Mouse (Mus musculus) stomach, embryonic 16.5 days (tissue): ENCODE measurements around the gene Prkaca. TPM values are rescaled to one million over a fixed set of nuclear protein-coding genes. Genes with fewer than 3 reads are reported as not detected.

Experiments used
- ATAC-seq: fragments of 200-750 bp; cut with Nextera tagmentation; 2 replicates; pipeline ENCODE4 v1.8.0; 2017; ENCODE audit warnings: moderate number of reproducible peaks, moderate TSS enrichment; ENCODE audit not compliant: insufficient read depth, low FRiP score
- H3K27ac ChIP-seq: fragments of 300-500 bp; sonication (generic); 2 replicates; pipeline ENCODE4 v1.5.1; 2014; ENCODE audit warnings: low read length
- H3K27me3 ChIP-seq: fragments of 300-500 bp; sonication (generic); 2 replicates; pipeline ENCODE4 v1.6.1; 2014; ENCODE audit warnings: low read length, control low read depth, mixed read lengths; ENCODE audit not compliant: control insufficient read depth, insufficient read depth
- H3K36me3 ChIP-seq: fragments of 300-500 bp; sonication (generic); 2 replicates; pipeline ENCODE4 v1.6.1; 2014; ENCODE audit warnings: low read length; ENCODE audit not compliant: control insufficient read depth, insufficient read depth
- H3K4me1 ChIP-seq: fragments of 300-500 bp; sonication (generic); 2 replicates; pipeline ENCODE4 v1.6.1; 2014; ENCODE audit warnings: low read length, control low read depth, mixed read lengths; ENCODE audit not compliant: control insufficient read depth, insufficient read depth
- H3K4me2 ChIP-seq: fragments of 300-500 bp; sonication (generic); 2 replicates; pipeline ENCODE4 v1.6.1; 2014; ENCODE audit warnings: low read depth, low read length, mixed read lengths
- H3K4me3 ChIP-seq: fragments of 300-500 bp; sonication (generic); replicated peaks from 2 replicates; pipeline ENCODE4 v1.5.1; 2014; ENCODE audit warnings: mild to moderate bottlenecking, low read length
- H3K9ac ChIP-seq: fragments of 300-500 bp; sonication (generic); 2 replicates; pipeline ENCODE4 v1.6.1; 2014; ENCODE audit warnings: low read length
- H3K9me3 ChIP-seq: fragments of 300-500 bp; sonication (generic); replicated peaks from 2 replicates; pipeline ENCODE4 v1.6.1; 2016; ENCODE audit warnings: low read length, control low read depth; ENCODE audit not compliant: control insufficient read depth
- WGBS: fragments of 180-500 bp; shearing (Covaris S2); extraction: QIAGEN DNeasy Blood & Tissue Kit; methylation state at CpG from one replicate; pipeline ENCODE4 v1.1.7; 2014; 5-methylcytosine and 5-hydroxymethylcytosine counted together
- polyA plus RNA-seq: library from polyadenylated mRNA; unstranded; fragments of >200 nt; fragmentation: Nextera tagmentation; extraction: Ambion mirVana; gene quantifications from 2 replicates; pipeline ENCODE4 v1.2.1, GENCODE M21; 2015

Gene Prkaca
- polyA plus RNA-seq, 1 experiment from 2014 or later, result 79.8 TPM

- H3K36me3 ChIP-seq, result no peaks in the 10 kb centered on the region
- H3K27me3 ChIP-seq, result no peaks in the 10 kb centered on the region
- peaks cover 25% of the 10 kb centered on the region for H3K4me1 ChIP-seq
- no peak overlapping the region for H3K27ac ChIP-seq
- 72% methylated on average over 9 of the region's 9 CpGs for WGBS
- no peaks in the 10 kb centered on the region for H3K9me3 ChIP-seq
- H3K4me2 ChIP-seq, result no peak overlapping the region
- H3K4me3 ChIP-seq, result no peak overlapping the region
- ATAC-seq, result no peak
- H3K9ac ChIP-seq, result no peak overlapping the region
Observed at GRCm38 (mm10) chr8:84019738-84020137, 46.9 kb downstream of the Prkaca start.

DNA sequence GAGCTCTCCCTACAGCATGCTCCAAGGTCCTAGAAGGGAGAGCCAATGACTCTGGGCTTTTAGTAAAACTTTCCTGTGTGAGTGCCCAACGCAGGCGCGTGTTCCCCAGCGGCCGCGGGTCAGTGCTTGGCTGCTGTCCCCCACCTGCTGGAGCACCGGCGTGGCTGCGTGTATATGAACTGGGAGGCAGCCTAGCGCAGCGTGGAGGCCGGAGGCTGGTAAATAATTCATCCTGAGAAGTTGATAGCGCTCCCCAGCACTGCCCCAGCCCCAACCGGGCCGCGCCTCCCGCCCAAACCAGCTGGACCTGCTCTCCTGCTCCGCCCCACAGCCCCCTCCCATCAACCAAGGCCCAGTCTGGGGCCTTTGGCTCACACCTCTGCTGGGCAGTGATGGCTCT, 48.3 kb downstream of the Prkaca start, which contains the start of gene Palm3:
Gene Palm3 (plus strand): TSS at position 376 of the 400 bp plus-strand sequence.
- Histone ChIP-seq H3K4me2 (peak within 1 kb of the TSS; percentile 37), H3K36me3 (no peaks in the 10 kb centered on the region), H3K27me3 (no peaks in the 10 kb centered on the region), H3K9ac (peak within 1 kb of the TSS; percentile 29), H3K9me3 (no peaks in the 10 kb centered on the region), H3K4me1 (peaks cover 28% of the 10 kb centered on the region), H3K27ac (0 out of 2 replicates have a peak within 1 kb of the TSS, but pooled peaks have one; percentile 4), H3K4me3 (peak within 1 kb of the TSS; percentile 10)
- ATAC-seq, result peak; percentile 87
- WGBS, result 8% methylated on average over 18 of the region's 18 CpGs

DNA sequence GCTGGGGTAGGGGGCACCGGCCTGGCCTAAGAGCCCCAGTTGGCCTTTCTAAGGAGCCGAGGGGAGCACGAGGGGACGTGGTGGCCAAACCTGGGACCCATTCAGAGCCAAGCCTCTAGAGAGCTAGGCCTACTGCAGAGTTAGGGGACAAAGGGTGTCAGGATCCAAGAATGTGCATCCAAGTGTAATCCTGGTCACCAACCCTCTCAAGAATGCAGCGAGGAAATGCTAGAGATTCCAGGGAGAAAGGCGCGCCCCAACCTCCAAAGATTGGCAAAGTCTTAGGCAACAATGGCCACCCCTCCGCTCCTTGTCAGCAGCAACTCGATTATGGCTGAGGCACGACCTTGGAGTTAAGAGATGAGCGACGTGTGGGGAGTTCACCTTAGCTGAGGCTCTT, 48.8 kb downstream of the Prkaca start:
- no peaks in the 10 kb centered on the region for H3K36me3 ChIP-seq
- ATAC-seq, result no peak
- H3K27me3 ChIP-seq, result no peaks in the 10 kb centered on the region
- H3K27ac ChIP-seq, result 0 out of 2 replicates have a peak overlapping the region, but pooled peaks have one; percentile 4
- H3K9ac ChIP-seq, result peak overlapping the region; percentile 29
- H3K4me3 ChIP-seq, result peak overlapping the region; percentile 10
- H3K9me3 ChIP-seq, result no peaks in the 10 kb centered on the region
- H3K4me2 ChIP-seq, result peak overlapping the region; percentile 37
- peaks cover 30% of the 10 kb centered on the region for H3K4me1 ChIP-seq
- WGBS, result 37% methylated on average over 12 of the region's 12 CpGs

DNA sequence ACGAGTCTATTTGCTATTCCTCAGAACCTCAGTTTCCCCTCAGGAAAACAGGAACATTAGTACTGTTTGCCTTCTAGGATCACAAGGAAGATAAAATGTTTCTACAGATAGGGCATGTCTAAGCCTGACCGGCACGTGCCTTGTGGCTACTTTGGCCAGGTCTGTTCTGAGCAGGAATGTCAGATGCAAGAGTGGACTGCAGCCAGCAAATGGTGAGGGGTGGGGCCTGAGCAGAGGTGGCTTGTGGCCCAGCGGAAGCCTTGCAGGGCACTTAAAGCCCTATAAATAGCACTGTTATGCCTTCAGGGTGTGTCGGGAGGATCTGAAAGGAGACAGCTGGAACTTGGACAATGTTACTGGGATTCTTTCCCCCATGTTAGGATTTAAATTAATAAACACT, 50.3 kb downstream of the Prkaca start:
- H3K27me3 ChIP-seq, result 0 out of 2 replicates have a peak, but pooled peaks cover 5% of the 10 kb centered on the region
- no peak overlapping the region for H3K4me3 ChIP-seq
- H3K9ac ChIP-seq, result 0 out of 2 replicates have a peak overlapping the region, but pooled peaks have one; percentile 22
- peaks cover 35% of the 10 kb centered on the region for H3K4me1 ChIP-seq
- no peaks in the 10 kb centered on the region for H3K36me3 ChIP-seq
- no peak overlapping the region for H3K27ac ChIP-seq
- no peaks in the 10 kb centered on the region for H3K9me3 ChIP-seq
- no peak overlapping the region for H3K4me2 ChIP-seq
- 10% methylated on average over 5 of the region's 5 CpGs for WGBS
- no peak for ATAC-seq

DNA sequence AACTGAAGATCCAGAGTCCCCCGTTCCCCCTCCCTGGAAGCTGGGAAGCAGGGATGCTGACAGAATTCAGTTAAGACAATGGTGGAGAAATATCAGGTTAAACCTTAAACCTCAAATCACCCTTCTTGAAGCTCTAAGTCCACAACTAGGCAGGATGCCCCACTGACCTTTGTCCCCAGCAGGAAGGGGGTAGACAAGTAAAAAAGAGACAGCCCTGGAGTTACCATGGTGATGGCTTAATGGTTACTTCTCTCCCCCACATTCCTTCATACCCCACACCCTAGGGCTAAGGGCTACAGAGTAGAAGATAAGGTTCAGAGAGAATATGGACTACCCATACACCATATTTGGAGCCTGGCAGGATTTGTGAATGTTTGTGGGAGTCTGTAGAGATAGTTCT, 50.8 kb downstream of the Prkaca start:
- 41% methylated on average over 1 of the region's 1 CpGs for WGBS
- ATAC-seq, result no peak
- Histone ChIP-seq H3K9me3 (no peaks in the 10 kb centered on the region), H3K9ac (no peak overlapping the region), H3K4me1 (peaks cover 35% of the 10 kb centered on the region), H3K4me2 (no peak overlapping the region), H3K27ac (no peak overlapping the region), H3K4me3 (no peak overlapping the region), H3K36me3 (no peaks in the 10 kb centered on the region), H3K27me3 (0 out of 2 replicates have a peak, but pooled peaks cover 5% of the 10 kb centered on the region)

GRCm38 (mm10) chr8:84024171-84024570, 51.4 kb downstream of the Prkaca start:
- WGBS, result 20% methylated on average over 10 of the region's 10 CpGs
- no peak overlapping the region for H3K27ac ChIP-seq
- H3K9ac ChIP-seq, result no peak overlapping the region
- no peaks in the 10 kb centered on the region for H3K36me3 ChIP-seq
- H3K9me3 ChIP-seq, result no peaks in the 10 kb centered on the region
- 0 out of 2 replicates have a peak, but pooled peaks cover 5% of the 10 kb centered on the region for H3K27me3 ChIP-seq
- H3K4me3 ChIP-seq, result no peak overlapping the region
- no peak overlapping the region for H3K4me2 ChIP-seq
- no peak for ATAC-seq
- peaks cover 35% of the 10 kb centered on the region for H3K4me1 ChIP-seq

DNA sequence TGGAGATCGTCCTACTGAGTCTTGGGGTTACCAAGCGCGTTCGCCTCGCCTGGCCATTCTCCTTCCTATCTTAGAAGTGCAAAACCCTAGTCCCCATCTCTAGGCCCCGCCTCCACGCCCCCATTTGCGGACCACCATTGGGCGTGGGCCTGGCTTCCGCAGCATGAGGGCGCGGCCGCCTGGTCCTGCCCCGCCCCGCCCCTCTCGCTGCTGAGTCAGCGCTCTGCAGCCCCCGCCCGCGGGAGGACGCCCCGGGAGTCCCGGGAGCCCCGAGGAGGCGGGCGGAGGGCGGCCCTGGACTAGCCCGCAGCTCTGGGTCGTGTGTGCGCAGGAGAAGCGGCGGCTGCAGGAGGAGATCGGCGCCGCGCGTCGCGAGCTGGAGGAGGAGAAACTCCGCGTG, 53.1 kb downstream of the Prkaca start:
- no peaks in the 10 kb centered on the region for H3K36me3 ChIP-seq
- no peak overlapping the region for H3K27ac ChIP-seq
- H3K4me2 ChIP-seq, result peak overlapping the region; percentile 68
- H3K27me3 ChIP-seq, result 0 out of 2 replicates have a peak, but pooled peaks cover 5% of the 10 kb centered on the region
- peak; percentile 59 for ATAC-seq
- H3K4me1 ChIP-seq, result peaks cover 31% of the 10 kb centered on the region
- H3K9ac ChIP-seq, result peak overlapping the region; percentile 65
- no peaks in the 10 kb centered on the region for H3K9me3 ChIP-seq
- H3K4me3 ChIP-seq, result peak overlapping the region; percentile 50
- WGBS, result 2% methylated on average over 41 of the region's 41 CpGs

- no peak overlapping the region for H3K4me3 ChIP-seq
- no peak overlapping the region for H3K27ac ChIP-seq
- H3K9ac ChIP-seq, result no peak overlapping the region
- H3K27me3 ChIP-seq, result 0 out of 2 replicates have a peak, but pooled peaks cover 5% of the 10 kb centered on the region
- no peaks in the 10 kb centered on the region for H3K36me3 ChIP-seq
- 16% methylated on average over 10 of the region's 10 CpGs for WGBS
- ATAC-seq, result no peak
- H3K4me2 ChIP-seq, result no peak overlapping the region
- H3K4me1 ChIP-seq, result peaks cover 23% of the 10 kb centered on the region
- no peaks in the 10 kb centered on the region for H3K9me3 ChIP-seq
Observed at GRCm38 (mm10) chr8:84027449-84027848, 54.7 kb downstream of the Prkaca start.

GRCm38 (mm10) chr8:84029272-84029671, 56.5 kb downstream of the Prkaca start:
- H3K9me3 ChIP-seq, result no peaks in the 10 kb centered on the region
- H3K36me3 ChIP-seq, result no peaks in the 10 kb centered on the region
- H3K27me3 ChIP-seq, result 0 out of 2 replicates have a peak, but pooled peaks cover 5% of the 10 kb centered on the region
- WGBS, result 90% methylated on average over 5 of the region's 5 CpGs
- H3K4me2 ChIP-seq, result no peak overlapping the region
- H3K9ac ChIP-seq, result no peak overlapping the region
- ATAC-seq, result no peak
- no peak overlapping the region for H3K27ac ChIP-seq
- peaks cover 10% of the 10 kb centered on the region; the same call in 1 of the 2 replicates for H3K4me1 ChIP-seq
- H3K4me3 ChIP-seq, result no peak overlapping the region
